Mouse (Mus musculus) embryonic facial prominence, embryonic 13.5 days (tissue): ENCODE measurements around the gene Fiz1. TPM values are rescaled to one million over a fixed set of nuclear protein-coding genes. Genes with fewer than 3 reads are reported as not detected.
A peak's percentile ranks its signal among the peaks of the same experiment; 100 is the strongest.

Source experiments
- ATAC-seq: fragments of 200-750 bp; cut with Nextera tagmentation; 2 replicates; pipeline ENCODE4 v1.8.0; 2017; ENCODE audit warnings: low read depth; ENCODE audit not compliant: insufficient number of reproducible peaks, insufficient read depth, low FRiP score, low TSS enrichment
- H3K27ac ChIP-seq: fragments of 300-500 bp; sonication (generic); 2 replicates; pipeline ENCODE4 v1.5.1; 2015; ENCODE audit warnings: moderate library complexity, mild to moderate bottlenecking, inconsistent platforms
- H3K27me3 ChIP-seq: fragments of 300-500 bp; sonication (generic); 2 replicates; pipeline ENCODE4 v1.6.1; 2015; ENCODE audit warnings: mild to moderate bottlenecking, inconsistent platforms
- H3K36me3 ChIP-seq: fragments of 300-500 bp; sonication (generic); 2 replicates; pipeline ENCODE4 v1.6.1; 2015; ENCODE audit warnings: mild to moderate bottlenecking, inconsistent platforms
- H3K4me1 ChIP-seq: fragments of 300-500 bp; sonication (generic); 2 replicates; pipeline ENCODE4 v1.6.1; 2015; ENCODE audit warnings: inconsistent platforms
- H3K4me2 ChIP-seq: fragments of 300-500 bp; sonication (generic); 2 replicates; pipeline ENCODE4 v1.6.1; 2015; ENCODE audit warnings: moderate library complexity, mild to moderate bottlenecking, inconsistent platforms
- H3K4me3 ChIP-seq: fragments of 300-500 bp; sonication (generic); 2 replicates; pipeline ENCODE4 v1.5.1; 2015; ENCODE audit warnings: mild to moderate bottlenecking, inconsistent platforms
- H3K9ac ChIP-seq: fragments of 300-500 bp; sonication (generic); 2 replicates; pipeline ENCODE4 v1.6.1; 2015; ENCODE audit warnings: mild to moderate bottlenecking, inconsistent platforms
- H3K9me3 ChIP-seq: fragments of 300-500 bp; sonication (generic); 2 replicates; pipeline ENCODE4 v1.6.1; 2016; ENCODE audit warnings: inconsistent platforms
- WGBS: fragments of 180-500 bp; shearing (Covaris S2); methylation state at CpG from one replicate; pipeline ENCODE4 v1.1.7; 2015; ENCODE audit warnings: mixed read lengths; 5-methylcytosine and 5-hydroxymethylcytosine counted together
- polyA plus RNA-seq: library from polyadenylated mRNA; unstranded; fragments of >200 nt; fragmentation: Nextera tagmentation; extraction: Ambion mirVana; gene quantifications from 2 replicates; pipeline ENCODE4 v1.2.1, GENCODE M21; 2015

The Fiz1 gene
- polyA plus RNA-seq, 1 experiment from 2014 or later, result 47.9 TPM

- peaks cover 54% of the 10 kb centered on the region for H3K4me1 ChIP-seq
Observed at GRCm38 (mm10) chr7:5053456-5054179, 39.1 kb upstream of the Fiz1 start.

GRCm38 (mm10) chr7:5052931-5053343 is 38.4 kb upstream of the Fiz1 start:
- H3K27me3 ChIP-seq, result peaks cover 51% of the 10 kb centered on the region

More at GRCm38 (mm10) chr7:5053456-5054179, 39.1 kb upstream of the Fiz1 start:
- ATAC-seq, result no peak
- Histone ChIP-seq H3K9ac (peak overlapping the region; percentile 90), H3K27ac (no peak overlapping the region), H3K36me3 (no peaks in the 10 kb centered on the region), H3K27me3 (peaks cover 53% of the 10 kb centered on the region), H3K9me3 (no peaks in the 10 kb centered on the region), H3K4me3 (peak overlapping the region; percentile 77), H3K4me2 (peak overlapping the region; percentile 87)
- WGBS, result 7% methylated on average over 32 of the region's 32 CpGs

GRCm38 (mm10) chr7:5052438-5052837 is 37.9 kb upstream of the Fiz1 start:
- peak overlapping the region; percentile 87 for H3K4me2 ChIP-seq
- peaks cover 45% of the 10 kb centered on the region for H3K4me1 ChIP-seq
- peaks cover 46% of the 10 kb centered on the region for H3K27me3 ChIP-seq
- no peaks in the 10 kb centered on the region for H3K9me3 ChIP-seq
- no peak for ATAC-seq
- 2% methylated on average over 12 of the region's 12 CpGs for WGBS
- H3K36me3 ChIP-seq, result no peaks in the 10 kb centered on the region
- no peak overlapping the region for H3K27ac ChIP-seq
- peak overlapping the region; percentile 77 for H3K4me3 ChIP-seq
- peak overlapping the region; percentile 90 for H3K9ac ChIP-seq

More at GRCm38 (mm10) chr7:5052931-5053343, 38.4 kb upstream of the Fiz1 start:
- peaks cover 50% of the 10 kb centered on the region for H3K4me1 ChIP-seq
- peak overlapping the region; percentile 77 for H3K4me3 ChIP-seq
- H3K9me3 ChIP-seq, result no peaks in the 10 kb centered on the region
- H3K36me3 ChIP-seq, result no peaks in the 10 kb centered on the region
- WGBS, result 4% methylated on average over 45 of the region's 45 CpGs
- peak overlapping the region; percentile 90 for H3K9ac ChIP-seq
- peak overlapping the region; percentile 87 for H3K4me2 ChIP-seq
- H3K27ac ChIP-seq, result no peak overlapping the region
- ATAC-seq, result no peak

DNA sequence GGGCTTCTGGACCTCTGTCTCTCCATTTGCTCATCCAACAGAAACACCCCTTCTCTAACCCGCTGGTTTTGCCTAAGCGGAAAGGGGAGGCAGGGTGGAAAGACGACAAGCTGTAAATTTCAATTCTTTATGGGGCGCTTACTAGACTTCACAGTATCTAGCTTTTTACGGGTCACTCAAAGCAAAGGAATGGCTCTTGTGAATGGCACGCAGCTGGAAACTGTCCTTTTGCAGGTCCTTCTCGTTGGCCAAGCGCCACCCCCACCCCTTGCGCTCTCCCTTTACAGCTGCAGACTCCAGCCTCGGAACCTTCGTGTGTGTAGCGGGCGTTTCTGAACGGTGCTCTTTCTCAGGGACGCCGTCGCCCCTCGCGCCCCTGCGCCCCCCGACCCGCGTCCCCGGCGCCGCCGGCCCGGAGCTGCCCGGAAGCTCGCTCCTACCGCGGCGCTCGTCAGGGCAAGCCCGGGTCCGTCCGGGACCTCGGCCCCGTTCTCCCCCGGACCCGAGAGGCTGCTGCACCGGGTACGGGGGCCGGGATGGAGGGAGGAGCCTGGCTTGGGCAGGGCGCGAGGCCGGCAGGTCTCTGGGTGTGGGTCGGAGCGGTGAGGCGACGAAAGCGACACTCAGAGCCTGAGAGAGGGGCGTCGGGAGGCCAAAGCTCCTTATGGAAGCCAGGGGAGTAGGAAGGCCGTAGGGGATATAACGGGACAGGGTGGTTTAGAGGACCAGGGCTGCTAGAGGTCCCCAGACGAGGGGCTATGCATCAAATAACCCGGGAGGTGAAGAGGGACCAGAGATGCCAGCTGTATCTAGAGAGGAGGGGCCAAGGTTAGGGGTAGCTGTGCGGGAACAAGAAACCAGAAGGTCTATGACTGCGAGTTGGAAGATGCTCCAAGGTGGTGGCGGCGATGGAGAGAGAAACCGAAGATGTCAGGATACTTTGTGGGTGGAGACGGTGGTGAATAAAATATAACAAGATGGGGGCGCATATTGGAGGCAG is 37.0 kb upstream of the Fiz1 start, which contains the start of gene Zfp580:
TSS of gene Zfp580 (plus strand) at position 346 of the 1,000 bp plus-strand sequence.
- peak; percentile 62; the same call in 1 of the 2 replicates for ATAC-seq
- peak within 1 kb of the TSS; percentile 90 for H3K9ac ChIP-seq
- no peaks in the 10 kb centered on the region for H3K9me3 ChIP-seq
- H3K27me3 ChIP-seq, result peaks cover 45% of the 10 kb centered on the region
- WGBS, result under 1% methylated on average over 65 of the region's 65 CpGs
- peaks cover 42% of the 10 kb centered on the region for H3K4me1 ChIP-seq
- H3K36me3 ChIP-seq, result no peaks in the 10 kb centered on the region
- H3K27ac ChIP-seq, result peak within 1 kb of the TSS; percentile 57; the same call in 1 of the 2 replicates
- H3K4me2 ChIP-seq, result peak within 1 kb of the TSS; percentile 87
- H3K4me3 ChIP-seq, result peak within 1 kb of the TSS; percentile 77

- WGBS, result 35% methylated on average over 2 of the region's 2 CpGs
- peaks cover 6% of the 10 kb centered on the region for H3K27me3 ChIP-seq
- no peaks in the 10 kb centered on the region for H3K36me3 ChIP-seq
- no peak overlapping the region for H3K4me2 ChIP-seq
- peaks cover 12% of the 10 kb centered on the region for H3K4me1 ChIP-seq
- no peak overlapping the region for H3K27ac ChIP-seq
- no peak for ATAC-seq
- H3K9me3 ChIP-seq, result no peaks in the 10 kb centered on the region
- H3K9ac ChIP-seq, result no peak overlapping the region
- no peak overlapping the region for H3K4me3 ChIP-seq
Observed at GRCm38 (mm10) chr7:5047313-5047712, 32.8 kb upstream of the Fiz1 start.

DNA sequence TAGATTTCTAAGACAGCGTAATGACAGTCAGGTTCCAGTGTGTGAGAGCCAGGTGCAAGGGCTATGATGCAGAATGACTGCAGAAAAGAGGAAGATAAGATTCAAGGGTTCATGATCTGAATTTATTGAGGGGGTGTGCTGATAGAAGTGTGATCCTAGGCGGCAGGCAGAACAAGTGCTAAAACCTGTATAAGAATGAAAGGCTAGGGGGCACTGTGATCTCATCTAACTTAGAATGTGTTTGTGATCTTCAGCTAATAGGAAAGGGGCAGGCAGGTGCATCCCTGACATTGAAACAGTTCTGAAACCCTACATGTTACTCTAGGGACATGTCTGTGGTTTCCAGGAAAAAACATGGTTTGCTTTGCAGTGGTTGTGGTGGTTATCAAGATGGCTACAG is 31.6 kb upstream of the Fiz1 start:
- Histone ChIP-seq H3K4me2 (no peak overlapping the region), H3K36me3 (peaks cover 7% of the 10 kb centered on the region), H3K9me3 (no peaks in the 10 kb centered on the region), H3K27ac (no peak overlapping the region), H3K9ac (no peak overlapping the region), H3K4me1 (peaks cover 8% of the 10 kb centered on the region; the same call in 1 of the 2 replicates), H3K4me3 (no peak overlapping the region), H3K27me3 (no peaks in the 10 kb centered on the region)
- no peak for ATAC-seq
- WGBS, result 71% methylated on average over 2 of the region's 2 CpGs

GRCm38 (mm10) chr7:5044981-5045380 is 30.5 kb upstream of the Fiz1 start:
- H3K27me3 ChIP-seq, result no peaks in the 10 kb centered on the region
- 76% methylated on average over 2 of the region's 2 CpGs for WGBS
- no peaks in the 10 kb centered on the region for H3K4me1 ChIP-seq
- no peak overlapping the region for H3K4me3 ChIP-seq
- H3K4me2 ChIP-seq, result no peak overlapping the region
- H3K9ac ChIP-seq, result no peak overlapping the region
- H3K9me3 ChIP-seq, result no peaks in the 10 kb centered on the region
- ATAC-seq, result no peak
- H3K27ac ChIP-seq, result no peak overlapping the region
- peaks cover 10% of the 10 kb centered on the region for H3K36me3 ChIP-seq

GRCm38 (mm10) chr7:5038940-5039339 is 24.4 kb upstream of the Fiz1 start:
- WGBS, result 37% methylated on average over 5 of the region's 5 CpGs
- Histone ChIP-seq H3K4me3 (peak overlapping the region; percentile 61), H3K4me2 (peak overlapping the region; percentile 60), H3K9me3 (peaks cover 14% of the 10 kb centered on the region), H3K9ac (peak overlapping the region; percentile 81), H3K27me3 (no peaks in the 10 kb centered on the region), H3K36me3 (peaks cover 40% of the 10 kb centered on the region), H3K4me1 (peaks cover 9% of the 10 kb centered on the region), H3K27ac (peak overlapping the region; percentile 97)
- ATAC-seq, result no peak

DNA sequence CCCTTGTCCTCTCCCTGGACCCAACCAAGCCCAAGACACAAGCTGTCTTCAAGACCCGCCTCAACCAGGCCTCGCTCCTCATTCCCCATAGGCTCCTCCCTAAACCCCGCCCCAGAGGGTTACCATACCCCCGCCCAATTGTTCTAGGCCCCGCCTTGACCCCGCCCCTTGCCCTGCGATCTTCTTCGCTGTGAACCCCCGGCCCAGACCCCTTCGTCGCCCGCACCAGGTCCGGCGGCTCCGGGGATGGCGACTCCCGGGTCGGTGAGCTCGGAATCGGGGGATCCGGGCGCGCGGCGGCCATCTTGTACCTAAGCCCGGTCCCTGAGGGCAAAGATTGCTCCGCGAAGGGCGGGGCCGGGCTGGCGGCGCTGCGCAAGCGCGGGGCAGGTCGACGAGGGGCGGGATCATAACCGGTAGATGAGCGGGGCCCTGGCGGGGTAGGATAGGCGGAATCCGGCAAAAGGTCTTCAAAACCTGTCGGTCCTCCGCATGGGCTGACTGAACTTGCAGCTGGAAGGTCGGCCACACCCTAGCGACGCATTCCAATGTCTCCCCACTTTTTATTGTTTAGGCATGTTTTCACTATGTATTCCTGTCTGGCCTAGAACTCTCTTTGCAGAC is 23.7 kb upstream of the Fiz1 start, which contains the start of gene Zfp784:
TSS of gene Zfp784 (minus strand) at position 338 of the 624 bp plus-strand sequence.
- peak within 1 kb of the TSS; percentile 60 for H3K4me2 ChIP-seq
- H3K9ac ChIP-seq, result peak within 1 kb of the TSS; percentile 81
- H3K9me3 ChIP-seq, result peaks cover 14% of the 10 kb centered on the region
- WGBS, result under 1% methylated on average over 48 of the region's 48 CpGs
- peak; percentile 92 for ATAC-seq
- peaks cover 9% of the 10 kb centered on the region for H3K4me1 ChIP-seq
- H3K36me3 ChIP-seq, result peaks cover 48% of the 10 kb centered on the region
- H3K27ac ChIP-seq, result peak within 1 kb of the TSS; percentile 97
- no peaks in the 10 kb centered on the region for H3K27me3 ChIP-seq
- H3K4me3 ChIP-seq, result peak within 1 kb of the TSS; percentile 61

GRCm38 (mm10) chr7:5037467-5037866 is 23.0 kb upstream of the Fiz1 start:
- H3K4me3 ChIP-seq, result peak overlapping the region; percentile 61
- H3K9me3 ChIP-seq, result peaks cover 18% of the 10 kb centered on the region
- peak overlapping the region; percentile 97 for H3K27ac ChIP-seq
- H3K9ac ChIP-seq, result no peak overlapping the region
- peaks cover 9% of the 10 kb centered on the region for H3K4me1 ChIP-seq
- peaks cover 55% of the 10 kb centered on the region for H3K36me3 ChIP-seq
- WGBS, result 89% methylated on average over 8 of the region's 8 CpGs
- H3K4me2 ChIP-seq, result peak overlapping the region; percentile 60
- no peaks in the 10 kb centered on the region for H3K27me3 ChIP-seq
- ATAC-seq, result no peak

GRCm38 (mm10) chr7:5037026-5037425 is 22.5 kb upstream of the Fiz1 start:
- WGBS, result 96% methylated on average over 7 of the region's 7 CpGs
- H3K4me2 ChIP-seq, result 0 out of 2 replicates have a peak overlapping the region, but pooled peaks have one; percentile 60
- H3K27me3 ChIP-seq, result no peaks in the 10 kb centered on the region
- H3K27ac ChIP-seq, result no peak overlapping the region
- H3K9ac ChIP-seq, result no peak overlapping the region
- peaks cover 60% of the 10 kb centered on the region for H3K36me3 ChIP-seq
- H3K4me3 ChIP-seq, result no peak overlapping the region
- ATAC-seq, result no peak
- H3K9me3 ChIP-seq, result peaks cover 21% of the 10 kb centered on the region
- H3K4me1 ChIP-seq, result peaks cover 9% of the 10 kb centered on the region
